Mouse (Mus musculus) midbrain, embryonic 10.5 days (tissue): ENCODE results near the gene Hpgd. TPM values are rescaled to one million over a fixed set of nuclear protein-coding genes. Genes with fewer than 3 reads are reported as not detected.
"Not testable (repeated sequence)": the region's sequence is repeated elsewhere in the genome, so short reads cannot be mapped to it uniquely, and the experiment has no call there.

Experiments
- DNase-seq: peaks from one replicate; pipeline ENCODE4 v3.0.0-alpha.2; 2017; ENCODE audit warnings: low spot score
- H3K27ac ChIP-seq: fragments of 300-500 bp; sonication (generic); replicated peaks from 2 replicates; pipeline ENCODE4 v1.5.1; 2016; ENCODE audit warnings: mild to moderate bottlenecking
- H3K27me3 ChIP-seq: fragments of 300-500 bp; sonication (generic); 2 replicates; pipeline ENCODE4 v1.6.1; 2016; ENCODE audit warnings: low read depth, mild to moderate bottlenecking; ENCODE audit not compliant: poor library complexity, severe bottlenecking
- H3K36me3 ChIP-seq: fragments of 300-500 bp; sonication (generic); 2 replicates; pipeline ENCODE4 v1.6.1; 2016; ENCODE audit warnings: mild to moderate bottlenecking, moderate library complexity
- H3K4me1 ChIP-seq: fragments of 300-500 bp; sonication (generic); 2 replicates; pipeline ENCODE4 v1.6.1; 2016
- H3K4me3 ChIP-seq: fragments of 300-500 bp; sonication (generic); 2 replicates; pipeline ENCODE4 v1.5.1; 2016; ENCODE audit warnings: mild to moderate bottlenecking, moderate library complexity
- H3K9me3 ChIP-seq: fragments of 300-500 bp; sonication (generic); replicated peaks from 2 replicates; pipeline ENCODE4 v1.6.1; 2016; ENCODE audit warnings: mild to moderate bottlenecking
- WGBS: fragments of 180-500 bp; shearing (Covaris S2); methylation state at CpG from one replicate; pipeline ENCODE4 v1.1.7; 2016; 5-methylcytosine and 5-hydroxymethylcytosine counted together
- polyA plus RNA-seq: library from polyadenylated mRNA; unstranded; fragments of >200 nt; fragmentation: Nextera tagmentation; extraction: Ambion mirVana; gene quantifications from 2 replicates; pipeline ENCODE4 v1.2.1, GENCODE M21; 2016

Hpgd gene
- 9.5 and 10.5 TPM in 2 replicates for polyA plus RNA-seq

DNA sequence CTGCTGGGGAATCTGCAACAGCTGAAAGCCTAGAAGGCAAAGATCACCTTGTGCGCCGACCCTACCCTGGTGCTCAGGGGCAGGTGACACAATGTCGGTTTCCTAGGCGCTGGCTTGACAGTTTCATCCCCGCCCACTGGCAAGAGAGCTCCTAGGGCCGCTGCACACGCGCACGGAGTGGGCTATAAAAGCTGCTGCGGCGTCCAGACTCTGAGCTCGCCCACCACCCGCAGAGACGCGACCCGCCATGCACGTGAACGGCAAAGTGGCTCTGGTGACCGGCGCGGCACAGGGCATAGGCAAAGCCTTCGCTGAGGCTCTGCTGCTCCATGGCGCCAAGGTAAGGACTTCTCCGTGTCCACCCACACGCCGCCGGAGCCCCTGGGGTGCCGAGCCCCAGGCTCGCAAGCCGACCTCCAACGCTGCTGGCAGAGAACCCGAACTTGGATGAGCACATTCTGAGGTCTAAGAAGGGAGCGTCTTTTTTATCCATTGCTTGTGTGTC is at the start of gene Hpgd:
Gene Hpgd (plus strand): TSS at position 213 of the 505 bp plus-strand sequence.
- under 1% methylated on average over 33 of the region's 33 CpGs for WGBS
- Histone ChIP-seq H3K9me3 (no peaks in the 10 kb centered on the region), H3K4me1 (peaks cover 27% of the 10 kb centered on the region), H3K36me3 (no peaks in the 10 kb centered on the region), H3K27ac (peak within 1 kb of the TSS; percentile 83), H3K4me3 (peak within 1 kb of the TSS; percentile 64), H3K27me3 (peaks cover 44% of the 10 kb centered on the region)
- DNase-seq = peak; percentile 74

- not testable (repeated sequence) for H3K9me3 ChIP-seq
Measured at GRCm38 (mm10) chr8:56251728-56252127, 42.7 kb upstream of the Hpgd start.

DNA sequence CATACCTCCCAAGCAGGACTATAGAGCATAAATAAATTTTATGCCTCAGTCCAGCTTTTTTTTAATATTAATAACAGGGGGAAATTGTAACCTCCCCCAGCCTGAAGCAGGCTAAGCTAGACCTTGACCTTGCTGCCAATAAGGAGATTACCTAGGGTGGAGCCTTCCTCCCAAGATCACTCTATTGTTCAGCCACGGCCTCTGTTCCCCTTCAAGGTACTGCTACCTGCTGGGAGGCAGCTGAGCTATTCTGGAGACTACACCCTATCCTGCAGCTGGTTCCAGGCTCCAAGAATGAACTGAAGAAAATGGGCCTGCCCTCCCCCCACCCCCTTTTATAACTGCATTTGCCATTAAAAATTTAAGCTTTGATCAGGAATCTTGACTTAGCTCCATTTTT is 42.1 kb upstream of the Hpgd start:
- Histone ChIP-seq H3K9me3 (no peaks in the 10 kb centered on the region), H3K4me3 (no peak overlapping the region), H3K27me3 (no peaks in the 10 kb centered on the region), H3K36me3 (no peaks in the 10 kb centered on the region), H3K27ac (no peak overlapping the region), H3K4me1 (no peaks in the 10 kb centered on the region)
- 44% methylated on average over 1 of the region's 1 CpGs for WGBS
- DNase-seq = no peak

More at GRCm38 (mm10) chr8:56251728-56252127, 42.7 kb upstream of the Hpgd start:
- not testable (repeated sequence) for H3K4me1 ChIP-seq, H3K4me3 ChIP-seq, DNase-seq, H3K36me3 ChIP-seq, H3K27ac ChIP-seq, H3K27me3 ChIP-seq
- WGBS = 59% methylated on average over 3 of the region's 3 CpGs

GRCm38 (mm10) chr8:56261190-56261589 is 33.2 kb upstream of the Hpgd start:
- 88% methylated on average over 1 of the region's 1 CpGs for WGBS

GRCm38 (mm10) chr8:56269687-56270663 is 24.4 kb upstream of the Hpgd start:
- Histone ChIP-seq H3K27ac (no peak overlapping the region), H3K4me1 (no peaks in the 10 kb centered on the region), H3K27me3 (no peaks in the 10 kb centered on the region), H3K9me3 (no peaks in the 10 kb centered on the region), H3K36me3 (no peaks in the 10 kb centered on the region), H3K4me3 (no peak overlapping the region)
- DNase-seq = no peak
- 81% methylated on average over 10 of the region's 10 CpGs for WGBS

More at GRCm38 (mm10) chr8:56261190-56261589, 33.2 kb upstream of the Hpgd start:
- no peaks in the 10 kb centered on the region for H3K27me3 ChIP-seq
- H3K36me3 ChIP-seq = no peaks in the 10 kb centered on the region
- no peak overlapping the region for H3K4me3 ChIP-seq
- H3K27ac ChIP-seq = no peak overlapping the region
- no peaks in the 10 kb centered on the region for H3K4me1 ChIP-seq
- DNase-seq = no peak
- no peaks in the 10 kb centered on the region for H3K9me3 ChIP-seq

GRCm38 (mm10) chr8:56272934-56273333 is 21.5 kb upstream of the Hpgd start:
- H3K9me3 ChIP-seq = no peaks in the 10 kb centered on the region
- no peak for DNase-seq
- no peak overlapping the region for H3K4me3 ChIP-seq
- H3K36me3 ChIP-seq = no peaks in the 10 kb centered on the region
- H3K27me3 ChIP-seq = no peaks in the 10 kb centered on the region
- H3K4me1 ChIP-seq = no peaks in the 10 kb centered on the region
- WGBS = 72% methylated on average over 1 of the region's 1 CpGs
- H3K27ac ChIP-seq = no peak overlapping the region

DNA sequence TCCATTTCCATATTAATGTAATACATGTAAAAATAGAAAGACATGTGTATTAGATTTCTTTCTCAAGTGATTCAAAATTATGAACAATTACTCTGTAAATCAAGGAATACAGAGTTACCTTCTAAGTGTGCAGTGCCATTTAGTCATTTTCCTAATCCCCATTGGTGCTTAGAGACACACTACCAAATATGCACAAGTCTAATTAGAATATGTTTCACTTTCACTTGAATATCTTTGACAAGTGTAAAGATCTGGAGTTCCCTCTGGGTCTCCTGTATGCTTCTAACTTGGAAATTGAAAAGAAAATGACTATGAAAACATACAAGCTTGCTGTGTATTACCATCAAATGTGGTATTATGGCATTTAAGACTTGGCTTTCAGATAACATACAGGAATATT is 19.1 kb upstream of the Hpgd start:
- no peaks in the 10 kb centered on the region for H3K4me1 ChIP-seq
- H3K27me3 ChIP-seq = no peaks in the 10 kb centered on the region
- no peaks in the 10 kb centered on the region for H3K9me3 ChIP-seq
- H3K4me3 ChIP-seq = no peak overlapping the region
- no peaks in the 10 kb centered on the region for H3K36me3 ChIP-seq
- H3K27ac ChIP-seq = no peak overlapping the region
- no peak for DNase-seq

GRCm38 (mm10) chr8:56277810-56278528 is 16.4 kb upstream of the Hpgd start:
- DNase-seq = no peak
- no peaks in the 10 kb centered on the region for H3K27me3 ChIP-seq
- H3K36me3 ChIP-seq = no peaks in the 10 kb centered on the region
- H3K4me1 ChIP-seq = no peaks in the 10 kb centered on the region
- no peak overlapping the region for H3K27ac ChIP-seq
- WGBS = 91% methylated on average over 7 of the region's 9 CpGs
- no peaks in the 10 kb centered on the region for H3K9me3 ChIP-seq
- no peak overlapping the region for H3K4me3 ChIP-seq

DNA sequence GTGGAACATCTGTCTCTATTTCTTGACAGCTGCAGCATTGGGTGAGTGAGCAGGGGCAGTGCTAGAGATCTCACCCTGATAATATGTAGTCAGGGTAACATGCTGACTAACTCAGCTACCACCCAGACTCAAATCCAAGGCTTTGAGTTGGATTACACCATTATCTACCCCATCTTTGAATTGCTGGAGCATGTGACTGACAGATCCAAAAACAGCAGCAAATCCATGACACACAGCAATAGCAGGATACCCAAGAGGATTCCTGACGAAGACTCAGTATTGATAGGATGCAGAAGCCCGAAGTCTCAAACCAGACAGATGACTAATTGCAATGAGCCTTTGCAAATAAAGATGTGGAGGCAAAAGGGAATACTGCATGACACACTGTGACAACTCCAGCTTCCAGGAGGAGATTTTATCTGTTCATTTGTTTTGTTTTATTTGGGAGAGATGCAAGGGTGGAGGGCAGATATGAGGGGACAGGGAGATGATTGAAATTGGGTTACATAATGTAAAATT is 15.8 kb upstream of the Hpgd start:
- Histone ChIP-seq H3K27ac (no peak overlapping the region), H3K4me1 (no peaks in the 10 kb centered on the region), H3K4me3 (no peak overlapping the region), H3K36me3 (no peaks in the 10 kb centered on the region), H3K27me3 (no peaks in the 10 kb centered on the region), H3K9me3 (no peaks in the 10 kb centered on the region)
- 84% methylated on average over 2 of the region's 2 CpGs for WGBS
- no peak for DNase-seq

GRCm38 (mm10) chr8:56283936-56284335 is 10.4 kb upstream of the Hpgd start:
- Histone ChIP-seq H3K27ac (no peak overlapping the region), H3K9me3 (no peaks in the 10 kb centered on the region), H3K4me3 (no peak overlapping the region), H3K4me1 (peaks cover 7% of the 10 kb centered on the region; the same call in 1 of the 2 replicates), H3K36me3 (no peaks in the 10 kb centered on the region), H3K27me3 (no peaks in the 10 kb centered on the region)
- WGBS = 83% methylated on average over 1 of the region's 1 CpGs
- no peak for DNase-seq

DNA sequence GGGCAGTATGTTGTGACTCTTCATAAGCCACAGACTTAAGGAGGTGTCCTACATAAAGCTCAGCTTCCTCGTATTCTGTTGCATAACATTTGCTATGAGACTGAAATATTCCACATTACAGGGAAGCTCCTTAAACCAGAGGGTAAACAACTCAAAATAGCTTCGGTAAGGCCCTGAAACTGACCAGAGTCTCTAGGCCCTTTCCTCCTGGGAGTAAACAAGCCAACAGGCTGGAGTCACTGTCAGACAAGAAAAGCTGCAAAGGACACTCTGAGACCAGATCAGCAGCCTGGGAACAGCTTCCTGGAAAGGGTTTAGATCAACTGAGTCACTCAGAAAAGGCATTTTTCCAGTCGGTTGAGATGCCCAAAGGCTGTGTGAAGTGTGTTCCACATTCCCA is 9.4 kb upstream of the Hpgd start:
- WGBS = 55% methylated on average over 3 of the region's 3 CpGs

DNA sequence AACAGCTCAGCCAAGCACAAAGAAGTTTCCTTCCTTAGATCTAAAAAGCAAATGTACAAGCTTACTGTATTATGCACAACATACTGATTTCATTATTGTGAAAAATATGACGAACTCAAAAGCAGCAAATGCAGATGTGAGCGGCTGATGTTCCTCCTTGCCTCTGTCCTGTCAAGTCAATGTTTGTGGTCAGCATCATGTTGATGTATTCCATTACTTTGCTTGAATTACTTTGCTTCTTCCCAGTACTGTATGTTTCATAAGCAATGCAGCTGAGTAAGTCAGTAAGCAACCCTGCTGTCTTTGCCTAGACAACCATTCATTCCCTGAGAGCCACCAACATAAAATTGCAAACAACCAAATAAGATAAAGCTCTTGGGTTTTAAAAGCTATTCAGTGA is 7.7 kb upstream of the Hpgd start:
- peaks cover under 1% of the 10 kb centered on the region; the same call in 1 of the 2 replicates for H3K27me3 ChIP-seq
- no peaks in the 10 kb centered on the region for H3K9me3 ChIP-seq
- no peaks in the 10 kb centered on the region for H3K36me3 ChIP-seq
- WGBS = 96% methylated on average over 2 of the region's 2 CpGs
- no peak for DNase-seq
- H3K27ac ChIP-seq = no peak overlapping the region
- no peak overlapping the region for H3K4me3 ChIP-seq
- H3K4me1 ChIP-seq = peaks cover 7% of the 10 kb centered on the region; the same call in 1 of the 2 replicates

More for the DNA sequence above, 9.4 kb upstream of the Hpgd start:
- Histone ChIP-seq H3K9me3 (no peaks in the 10 kb centered on the region), H3K27ac (no peak overlapping the region; the same call in 1 of the 2 replicates), H3K36me3 (no peaks in the 10 kb centered on the region), H3K27me3 (no peaks in the 10 kb centered on the region), H3K4me1 (peaks cover 7% of the 10 kb centered on the region; the same call in 1 of the 2 replicates), H3K4me3 (no peak overlapping the region)
- no peak for DNase-seq
